ENCODE assay signal across 7 mouse cellular contexts in the genomic region with DNA sequence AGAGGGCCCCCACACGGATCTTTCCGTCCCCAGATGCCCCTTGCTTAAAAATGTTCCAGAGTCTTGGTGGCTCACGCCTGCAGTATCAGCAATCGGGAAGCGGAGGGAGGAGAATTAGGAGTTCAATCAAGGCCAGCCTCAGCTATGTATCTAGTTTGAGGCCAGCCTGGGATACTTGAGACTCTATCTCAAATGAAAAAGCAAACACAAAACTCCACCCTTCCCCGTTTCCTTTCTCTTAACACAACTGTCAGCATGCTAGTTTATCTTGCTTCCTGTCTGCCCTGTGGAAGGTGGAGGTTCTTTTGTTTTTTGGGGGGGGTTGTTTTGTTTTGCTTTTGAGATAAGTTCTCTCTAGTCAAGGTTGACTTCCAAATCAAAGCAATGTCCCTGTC. TPM values are rescaled to one million over a fixed set of nuclear protein-coding genes. Genes with fewer than 3 reads are reported as not detected.
DNase-seq lines count a peak whose midpoint lies in the region; ATAC-seq and TF ChIP-seq lines count a peak whose summit lies in the region.

No protein-coding gene starts in this region.

- H3K4me1 ChIP-seq in MEL (ENCODE audit: control insufficient read depth in 1 of 2, insufficient read depth in 2 of 2, low read length in 2 of 2): peaks cover 19 to 47% of the 10 kb centered on the region in 2 experiments
- peaks cover 16% of the 10 kb centered on the region for H3K4me1 ChIP-seq in hindbrain, embryonic 10.5 days (replicated peaks)
- peaks cover 16% of the 10 kb centered on the region; the same call in 1 of the 2 replicates for H3K4me1 ChIP-seq in lung, embryonic 16.5 days (replicated peaks; ENCODE audit: control insufficient read depth, insufficient read depth, low read length)

- H3K4me2 ChIP-seq in lung, embryonic 16.5 days (ENCODE audit: low read depth, low read length): peak overlapping the region; percentile 63

- peak; percentile 94 to 97 for TF ChIP-seq EP300 in MEL (IDR thresholded peaks at IDR 0.05; ENCODE audit: low read depth in 1 of 2, low read length in 2 of 2)

- DNase-seq in MEL (ENCODE audit: low read depth, low spot score): peak; percentile 84
- DNase-seq in hindbrain, embryonic 10.5 days (ENCODE audit: low spot score): no peak
- no peak for DNase-seq in urinary bladder, postnatal 25 days (ENCODE audit: low spot score)
- no peak for DNase-seq in gastrocnemius, adult 8-10 months (ENCODE audit: low spot score in 2 of 2)

- ATAC-seq in CD4-positive, CD25-positive, alpha-beta regulatory T cell, adult 4 months: peak; percentile 68
- 0 out of 2 replicates have a peak, but pooled peaks have one; percentile 3 for ATAC-seq in lung, embryonic 16.5 days (ENCODE audit: low read depth)
- no peak for ATAC-seq in megakaryocyte, adult 5-6 weeks (ENCODE audit: poor library complexity, severe bottlenecking)

- H3K9me3 ChIP-seq in MEL (replicated peaks; ENCODE audit: insufficient read depth, low read length): no peaks in the 10 kb centered on the region
- H3K9me3 ChIP-seq in hindbrain, embryonic 10.5 days: no peaks in the 10 kb centered on the region
- H3K9me3 ChIP-seq in lung, embryonic 16.5 days (ENCODE audit: control insufficient read depth, low read length): no peaks in the 10 kb centered on the region

- WGBS in hindbrain, embryonic 10.5 days: 45% methylated on average over 6 of the region's 6 CpGs
- WGBS in lung, embryonic 16.5 days: 21% methylated on average over 6 of the region's 6 CpGs

- no peak for TF ChIP-seq RAD21 in MEL (IDR thresholded peaks at IDR 0.05; ENCODE audit: low read depth, low read length)

- no peaks in the 10 kb centered on the region for H3K27me3 ChIP-seq in MEL (ENCODE audit: control insufficient read depth in 1 of 2, insufficient read depth in 2 of 2, low read length in 2 of 2)
- H3K27me3 ChIP-seq in hindbrain, embryonic 10.5 days (ENCODE audit: insufficient read depth, poor library complexity, severe bottlenecking): peaks cover 35% of the 10 kb centered on the region; the same call in 1 of the 2 replicates
- no peaks in the 10 kb centered on the region for H3K27me3 ChIP-seq in lung, embryonic 16.5 days (ENCODE audit: control insufficient read depth, insufficient read depth, low read depth, low read length)

- peak overlapping the region; percentile 59 for H3K9ac ChIP-seq in MEL (ENCODE audit: control insufficient read depth, low read depth, low read length, poor library complexity, severe bottlenecking)
- H3K9ac ChIP-seq in lung, embryonic 16.5 days (ENCODE audit: low read length): peak overlapping the region; percentile 48; the same call in 1 of the 2 replicates

- H3K27ac ChIP-seq in MEL (ENCODE audit: control insufficient read depth, low read depth, low read length): peak overlapping the region; percentile 90
- H3K27ac ChIP-seq in hindbrain, embryonic 10.5 days: no peak overlapping the region; the same call in 1 of the 2 replicates
- peak overlapping the region; percentile 72 for H3K27ac ChIP-seq in lung, embryonic 16.5 days (ENCODE audit: low read length)

- H3K36me3 ChIP-seq in MEL (ENCODE audit: control insufficient read depth in 1 of 2, insufficient read depth in 2 of 2, low read length in 2 of 2): peaks cover 0 to 32% of the 10 kb centered on the region in 2 experiments; a peak in 2 of 4 replicates
- no peaks in the 10 kb centered on the region for H3K36me3 ChIP-seq in hindbrain, embryonic 10.5 days
- no peaks in the 10 kb centered on the region for H3K36me3 ChIP-seq in lung, embryonic 16.5 days (ENCODE audit: control insufficient read depth, insufficient read depth, low read length)

- TF ChIP-seq POLR2A in MEL (IDR thresholded peaks at IDR 0.05; ENCODE audit: control insufficient read depth in 1 of 2, insufficient read depth in 1 of 2, low read depth in 1 of 2, low read length in 2 of 2, poor library complexity in 1 of 2): no peak

- peak overlapping the region; percentile 60 to 84 for H3K4me3 ChIP-seq in MEL (ENCODE audit: control insufficient read depth in 1 of 2, insufficient read depth in 1 of 2, low read depth in 2 of 2, low read length in 2 of 2)
- H3K4me3 ChIP-seq in hindbrain, embryonic 10.5 days: peak overlapping the region; percentile 51
- H3K4me3 ChIP-seq in lung, embryonic 16.5 days (ENCODE audit: low read length): peak overlapping the region; percentile 44

- H3K79me2 ChIP-seq in MEL (ENCODE audit: control insufficient read depth, insufficient read depth, low read length, poor library complexity): no peaks in the 10 kb centered on the region; the same call in 1 of the 2 replicates

- no peak for TF ChIP-seq CTCF in MEL (IDR thresholded peaks at IDR 0.05 in 2 of 3, conservative IDR thresholded peaks at IDR 0.05 in 1 of 3; ENCODE audit: control insufficient read depth in 1 of 3, insufficient read depth in 1 of 3, low read depth in 2 of 3, low read length in 3 of 3, poor library complexity in 1 of 3, severe bottlenecking in 1 of 3)

TF ChIP-seq in MEL, 35 proteins besides CTCF, POLR2A, EP300 and RAD21 (continues in another document):
- TF ChIP-seq ZKSCAN1 (IDR thresholded peaks at IDR 0.05; ENCODE audit: low read depth, low read length) (no peak), TAL1 (IDR thresholded peaks at IDR 0.05; ENCODE audit: low read length) (peak; percentile 12; the same call in 1 of the 2 replicates), KAT2A (conservative IDR thresholded peaks at IDR 0.05; ENCODE audit: low read depth, low read length) (peak; percentile 32; the same call in 1 of the 2 replicates), MYB (IDR thresholded peaks at IDR 0.05; ENCODE audit: low read depth, low read length) (peak; percentile 87), CHD2 (IDR thresholded peaks at IDR 0.05; ENCODE audit: low read length) (peak; percentile 21; the same call in 1 of the 2 replicates), E2F4 (IDR thresholded peaks at IDR 0.05; ENCODE audit: borderline replicate concordance, low read depth, low read length) (no peak), UBTF (IDR thresholded peaks at IDR 0.05; ENCODE audit: borderline replicate concordance, insufficient read depth, low read depth, low read length) (no peak), NRF1 (IDR thresholded peaks at IDR 0.05; ENCODE audit: insufficient read depth, low read depth, low read length, poor library complexity, severe bottlenecking) (no peak), SMC3 (IDR thresholded peaks at IDR 0.05; ENCODE audit: low read depth, low read length) (no peak; the same call in 1 of the 2 replicates), MYC (IDR thresholded peaks at IDR 0.05; ENCODE audit: low read depth, low read length) (peak; percentile 79; the same call in 1 of the 2 replicates), HCFC1 (IDR thresholded peaks at IDR 0.05; ENCODE audit: low read depth, low read length) (peak; percentile 62; the same call in 1 of the 2 replicates), MXI1 (IDR thresholded peaks at IDR 0.05; ENCODE audit: low read depth, low read length) (peak; percentile 80), TCF12 (IDR thresholded peaks at IDR 0.05; ENCODE audit: low read depth, low read length) (peak; percentile 95), BHLHE40 (IDR thresholded peaks at IDR 0.05; ENCODE audit: borderline replicate concordance, low read depth, low read length) (peak; percentile 82), MAFK (IDR thresholded peaks at IDR 0.05; ENCODE audit: borderline replicate concordance, low read depth, low read length) (peak; percentile 81; the same call in 1 of the 2 replicates), POLR2AphosphoS5 (IDR thresholded peaks at IDR 0.05; ENCODE audit: borderline replicate concordance, low read depth, low read length) (no peak), MAX (IDR thresholded peaks at IDR 0.05; ENCODE audit: low read length) (peak; percentile 71), GABPA (IDR thresholded peaks at IDR 0.05; ENCODE audit: low read depth, low read length) (no peak), NELFE (IDR thresholded peaks at IDR 0.05; ENCODE audit: low read depth, low read length) (no peak), ZNF384 (IDR thresholded peaks at IDR 0.05; ENCODE audit: low read depth, low read length) (peak; percentile 45; the same call in 1 of the 2 replicates), CHD1 (IDR thresholded peaks at IDR 0.05; ENCODE audit: low read depth, low read length) (no peak), MAZ (IDR thresholded peaks at IDR 0.05; ENCODE audit: low read depth, low read length) (peak; percentile 96), TBP (IDR thresholded peaks at IDR 0.05; ENCODE audit: low read depth, low read length) (peak; percentile 27; the same call in 1 of the 2 replicates), ZC3H11A (IDR thresholded peaks at IDR 0.05; ENCODE audit: low read depth, low read length) (0 out of 2 replicates have a peak, but pooled peaks have one; percentile 21), USF1 (IDR thresholded peaks at IDR 0.05; ENCODE audit: low read depth, low read length) (no peak), MEF2A (IDR thresholded peaks at IDR 0.05; ENCODE audit: extremely low read depth, insufficient replicate concordance, low read depth, low read length, poor library complexity, severe bottlenecking) (peak; percentile 41; the same call in 1 of the 2 replicates)

RNA-seq across cellular contexts. Expression of a gene that starts 32.3 kb away (rescaled TPM):
- polyA plus RNA-seq in CD4-positive, CD25-positive, alpha-beta regulatory T cell, adult 4 months (2017; shearing (Covaris generic)): 100 to 1,000 TPM; 199 to 267 TPM
- total RNA-seq in MEL (2012; rRNA removed): 16.1 and 18.5 TPM in 2 replicates
- polyA plus RNA-seq in MEL (2012; ENCODE audit: insufficient read depth in 1 of 2, insufficient read length in 2 of 2, low read depth in 1 of 2, low replicate concordance in 2 of 2, missing spikeins in 1 of 2): 10 to 100 TPM in 1 of 2 experiments, not detected in 1; 21.4 TPM
- 6.9 and 9.3 TPM in 2 replicates for polyA plus RNA-seq in hindbrain, embryonic 10.5 days (2016; fragmentation: Nextera tagmentation; extraction: Ambion mirVana)
- polyA plus RNA-seq in lung, embryonic 16.5 days (2015; fragmentation: Nextera tagmentation; extraction: Ambion mirVana): 77.6 and 78.2 TPM in 2 replicates
- 239 and 242 TPM in 2 replicates for total RNA-seq in megakaryocyte, adult 5-6 weeks (2015)
- 299 and 326 TPM in 2 replicates for total RNA-seq in megakaryocyte, adult 5-6 weeks (2017)
- total RNA-seq in gastrocnemius, adult 8-10 months (2022): 10 to 100 TPM; 14.6 to 17.2 (median 15.6) TPM

RNA-seq across cellular contexts. Expression of a gene that starts 58.5 kb away (rescaled TPM):
- polyA plus RNA-seq in CD4-positive, CD25-positive, alpha-beta regulatory T cell, adult 4 months (2017; shearing (Covaris generic)): 100 to 1,000 TPM; 153 to 208 TPM
- 279 and 361 TPM in 2 replicates for total RNA-seq in MEL (2012; rRNA removed)
- 100 to 1,000 TPM; 272 to 304 TPM for polyA plus RNA-seq in MEL (2012; ENCODE audit: insufficient read depth in 1 of 2, insufficient read length in 2 of 2, low read depth in 1 of 2, low replicate concordance in 2 of 2, missing spikeins in 1 of 2)
- polyA plus RNA-seq in hindbrain, embryonic 10.5 days (2016; fragmentation: Nextera tagmentation; extraction: Ambion mirVana): 253 and 322 TPM in 2 replicates
- polyA plus RNA-seq in lung, embryonic 16.5 days (2015; fragmentation: Nextera tagmentation; extraction: Ambion mirVana): 150 and 158 TPM in 2 replicates
- 66.7 and 67.7 TPM in 2 replicates for total RNA-seq in megakaryocyte, adult 5-6 weeks (2015)
- total RNA-seq in megakaryocyte, adult 5-6 weeks (2017): 71.2 and 77.4 TPM in 2 replicates
- 10 to 100 TPM; 10.6 to 12.0 (median 11.7) TPM for total RNA-seq in gastrocnemius, adult 8-10 months (2022)
